Mouse (Mus musculus) myocyte (in vitro differentiated cells): ENCODE results near the gene Nrl.

Experiments used
- CEBPB ChIP-seq: IDR thresholded peaks from 2 replicates; pipeline ENCODE4 v1.6.1; 2011; ENCODE audit warnings: mild to moderate bottlenecking, moderate library complexity; ENCODE audit not compliant: poor library complexity, insufficient read depth, severe bottlenecking
- E2F4 ChIP-seq: IDR thresholded peaks from one replicate; pipeline ENCODE4 v1.6.1; 2011; ENCODE audit warnings: mild to moderate bottlenecking, control low read depth, moderate library complexity; ENCODE audit not compliant: insufficient read depth
- MAX ChIP-seq: IDR thresholded peaks from one replicate; pipeline ENCODE4 v1.6.1; 2011; ENCODE audit warnings: low read depth, mild to moderate bottlenecking, control low read depth
- POLR2A ChIP-seq: IDR thresholded peaks from one replicate; pipeline ENCODE4 v1.6.1; 2011; ENCODE audit warnings: low read depth, mild to moderate bottlenecking, control low read depth, moderate library complexity; ENCODE audit not compliant: insufficient read length
- POLR2AphosphoS2 ChIP-seq: IDR thresholded peaks from one replicate; pipeline ENCODE4 v1.6.1; 2011; ENCODE audit warnings: low read depth, control low read depth; ENCODE audit not compliant: insufficient read length
- TCF12 ChIP-seq: IDR thresholded peaks from one replicate; pipeline ENCODE4 v1.6.1; 2011; ENCODE audit warnings: mild to moderate bottlenecking, control low read depth; ENCODE audit not compliant: poor library complexity, insufficient read depth, severe bottlenecking
- USF1 ChIP-seq: IDR thresholded peaks from one replicate; pipeline ENCODE4 v1.6.1; 2011; ENCODE audit warnings: low read depth, mild to moderate bottlenecking, control low read depth, moderate library complexity

- TF ChIP-seq MAX: no peak
- no peak for TF ChIP-seq POLR2AphosphoS2
- no peak for TF ChIP-seq E2F4
- TF ChIP-seq POLR2A: no peak
- TF ChIP-seq TCF12: no peak
- no peak for TF ChIP-seq USF1
- no peak for TF ChIP-seq CEBPB
Observed at GRCm38 (mm10) chr14:55505612-55506011, 19.2 kb downstream of the Nrl start.
